Mouse (Mus musculus) olfactory bulb, adult 2 months (tissue): ENCODE data around the gene Dnmt3a.

Experiments
- CTCF ChIP-seq: fragments of 200-500 bp; IDR thresholded peaks from 2 replicates; pipeline ENCODE4 v1.5.1; 2012; ENCODE audit warnings: low read depth, mild to moderate bottlenecking, low read length, moderate library complexity; ENCODE audit not compliant: insufficient read depth
- POLR2A ChIP-seq: fragments of 200-500 bp; IDR thresholded peaks from 2 replicates; pipeline ENCODE4 v1.6.1; 2012; ENCODE audit warnings: mild to moderate bottlenecking, low read depth, low read length, moderate library complexity; ENCODE audit not compliant: insufficient read depth

DNA sequence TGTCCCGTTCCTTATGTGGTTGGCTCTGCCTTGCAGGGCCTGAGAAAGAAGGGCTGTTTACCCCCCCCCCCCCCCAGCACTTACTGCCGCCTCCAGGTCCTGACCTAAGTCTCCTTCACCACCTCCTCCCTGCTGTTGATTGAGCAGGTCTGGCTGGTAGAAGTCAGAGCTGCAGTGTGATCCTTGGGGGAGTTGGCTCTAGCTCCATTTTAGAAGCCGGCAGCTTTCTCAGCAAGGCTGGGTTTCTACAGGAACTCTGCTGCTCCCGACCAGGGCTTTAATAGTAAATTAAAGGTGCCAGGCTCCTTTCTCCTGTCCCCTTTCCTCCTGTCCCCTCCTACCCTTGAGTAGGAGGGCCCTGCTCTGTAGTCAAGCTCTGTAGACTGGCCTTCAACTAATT is 4.6 kb downstream of the Dnmt3a start:
- TF ChIP-seq CTCF (no peak), POLR2A (no peak)
